18 mouse cellular contexts compared by ENCODE assay signal in the genomic region with DNA sequence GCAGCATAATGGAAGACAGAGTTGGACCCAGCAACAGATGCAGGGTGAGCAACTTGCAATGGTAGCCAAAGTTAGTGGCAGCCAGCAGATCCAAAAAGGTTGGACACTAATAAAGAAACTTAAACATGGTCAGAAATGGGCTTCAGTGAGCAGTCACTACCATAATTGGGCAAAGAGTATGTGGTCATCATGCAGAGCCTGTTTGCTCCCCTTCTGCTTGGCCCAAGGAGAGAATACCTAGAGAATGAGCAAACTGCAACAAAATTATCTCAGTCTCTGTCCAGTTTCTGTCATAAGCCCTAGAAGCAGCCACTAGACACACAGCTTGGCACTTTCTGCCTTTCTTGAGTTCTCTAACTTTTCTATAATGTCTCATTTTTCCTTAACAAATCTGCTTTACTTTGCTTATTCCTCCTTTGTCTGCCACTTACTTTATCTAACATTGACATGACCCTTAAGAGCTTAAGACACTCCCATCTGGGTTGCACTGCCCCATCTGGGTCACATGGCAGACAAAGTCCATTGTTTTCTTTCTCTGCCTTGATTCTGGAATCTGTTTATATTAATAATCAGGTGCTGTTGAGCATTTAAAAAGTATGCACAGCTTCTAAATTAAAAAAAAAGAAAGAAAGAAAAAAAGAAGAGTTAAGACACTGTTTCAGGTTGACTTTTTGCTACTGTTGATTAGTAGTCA. TPM values are rescaled to one million over a fixed set of nuclear protein-coding genes. Genes with fewer than 3 reads are reported as not detected.
DNase-seq lines count a peak whose midpoint lies in the region; ATAC-seq and TF ChIP-seq lines count a peak whose summit lies in the region.
"Had no signal": no experiment of that assay in that cellular context is flagged by ENCODE, and none has a peak within 500 bp of the region (broad histone marks: within the 10 kb centered on the region; RNA-seq: fewer than 3 reads in every experiment).

No protein-coding gene starts in this region.

- TF ChIP-seq CTCF in intestine, postnatal 0 days (IDR thresholded peaks at IDR 0.05; ENCODE audit: low read depth): no peak

- no peaks in the 10 kb centered on the region for H3K4me1 ChIP-seq in intestine, embryonic 14.5 days (replicated peaks; ENCODE audit: control insufficient read depth, insufficient read depth, low read length)
- no peaks in the 10 kb centered on the region for H3K4me1 ChIP-seq in intestine, embryonic 15.5 days (replicated peaks)
- no peaks in the 10 kb centered on the region; the same call in 1 of the 2 replicates for H3K4me1 ChIP-seq in intestine, postnatal 0 days (replicated peaks; ENCODE audit: control insufficient read depth, insufficient read depth, low read length)
- H3K4me1 ChIP-seq: hindbrain, embryonic 15.5 days; kidney, embryonic 15.5 days; midbrain, embryonic 13.5 days; neural tube, embryonic 15.5 days had no signal

- H3K4me3 ChIP-seq in intestine, embryonic 14.5 days (ENCODE audit: low read depth, low read length): no peak overlapping the region
- no peak overlapping the region for H3K4me3 ChIP-seq in intestine, embryonic 15.5 days (replicated peaks)
- H3K4me3 ChIP-seq in intestine, postnatal 0 days (ENCODE audit: low read depth, low read length): no peak overlapping the region
- H3K4me3 ChIP-seq: hindbrain, embryonic 15.5 days; kidney, embryonic 15.5 days; limb, embryonic 13.5 days; midbrain, embryonic 13.5 days; neural tube, embryonic 15.5 days had no signal

- no peak for DNase-seq in intestine, embryonic 14.5 days (ENCODE audit: low spot score)
- peak; percentile 5 for DNase-seq in lung, postnatal 36 days
- no peak for DNase-seq in lung, postnatal 4 days
- DNase-seq in embryo, embryonic 9.5 days (ENCODE audit: extremely low spot score): no peak
- no peak for DNase-seq in testis, postnatal 14 days (ENCODE audit: low spot score)
- DNase-seq: adrenal gland, postnatal 14 days; cerebellum, adult 11-12 months; cerebellum, postnatal 25 days; heart, postnatal 36 days; layer of hippocampus, adult 9-11 months had no signal

- H3K27me3 ChIP-seq in intestine, embryonic 14.5 days (replicated peaks; ENCODE audit: control insufficient read depth, insufficient read depth, low read length): no peaks in the 10 kb centered on the region
- H3K27me3 ChIP-seq in intestine, embryonic 15.5 days (replicated peaks): no peaks in the 10 kb centered on the region
- H3K27me3 ChIP-seq in intestine, postnatal 0 days (replicated peaks; ENCODE audit: control insufficient read depth, insufficient read depth, low read length): no peaks in the 10 kb centered on the region
- H3K27me3 ChIP-seq: hindbrain, embryonic 15.5 days; kidney, embryonic 15.5 days; limb, embryonic 13.5 days; midbrain, embryonic 13.5 days; neural tube, embryonic 15.5 days had no signal

- H3K36me3 ChIP-seq in intestine, embryonic 14.5 days (ENCODE audit: control insufficient read depth, insufficient read depth, low read length): 0 out of 2 replicates have a peak, but pooled peaks cover 7% of the 10 kb centered on the region
- H3K36me3 ChIP-seq in intestine, embryonic 15.5 days: no peaks in the 10 kb centered on the region
- no peaks in the 10 kb centered on the region for H3K36me3 ChIP-seq in intestine, postnatal 0 days (ENCODE audit: control insufficient read depth, insufficient read depth)
- H3K36me3 ChIP-seq: hindbrain, embryonic 15.5 days; limb, embryonic 13.5 days; midbrain, embryonic 13.5 days; neural tube, embryonic 15.5 days had no signal

- no peak overlapping the region for H3K9ac ChIP-seq in intestine, embryonic 14.5 days (ENCODE audit: low read length)
- no peak overlapping the region for H3K9ac ChIP-seq in intestine, embryonic 15.5 days
- H3K9ac ChIP-seq in intestine, postnatal 0 days (ENCODE audit: low read depth, low read length): no peak overlapping the region
- H3K9ac ChIP-seq: hindbrain, embryonic 15.5 days; kidney, embryonic 15.5 days; limb, embryonic 13.5 days; midbrain, embryonic 13.5 days; neural tube, embryonic 15.5 days had no signal

- no peak overlapping the region for H3K4me2 ChIP-seq in intestine, embryonic 14.5 days (ENCODE audit: low read length)
- no peak overlapping the region for H3K4me2 ChIP-seq in intestine, embryonic 15.5 days (replicated peaks)
- H3K4me2 ChIP-seq in intestine, postnatal 0 days (replicated peaks; ENCODE audit: low read depth): no peak overlapping the region
- H3K4me2 ChIP-seq: hindbrain, embryonic 15.5 days; kidney, embryonic 15.5 days; limb, embryonic 13.5 days; midbrain, embryonic 13.5 days; neural tube, embryonic 15.5 days had no signal

- 0 out of 2 replicates have a peak overlapping the region, but pooled peaks have one; percentile 22 for H3K27ac ChIP-seq in intestine, embryonic 14.5 days (ENCODE audit: low read depth)
- H3K27ac ChIP-seq in intestine, embryonic 15.5 days: no peak overlapping the region
- H3K27ac ChIP-seq in intestine, postnatal 0 days (ENCODE audit: low read depth, low read length): no peak overlapping the region
- H3K27ac ChIP-seq: hindbrain, embryonic 15.5 days; kidney, embryonic 15.5 days; midbrain, embryonic 13.5 days; neural tube, embryonic 15.5 days had no signal

- no peak for ATAC-seq in intestine, embryonic 14.5 days (replicated peaks; ENCODE audit: low FRiP score, low TSS enrichment, low read depth)
- no peak for ATAC-seq in intestine, embryonic 15.5 days
- ATAC-seq in intestine, postnatal 0 days: 0 out of 2 replicates have a peak, but pooled peaks have one; percentile 43
- ATAC-seq: forebrain, embryonic 14.5 days; midbrain, embryonic 13.5 days had no signal

- no peaks in the 10 kb centered on the region for H3K9me3 ChIP-seq in intestine, embryonic 14.5 days (ENCODE audit: control insufficient read depth, low read length)
- no peaks in the 10 kb centered on the region for H3K9me3 ChIP-seq in intestine, embryonic 15.5 days
- H3K9me3 ChIP-seq in intestine, postnatal 0 days (ENCODE audit: control insufficient read depth): no peaks in the 10 kb centered on the region
- H3K9me3 ChIP-seq: hindbrain, embryonic 15.5 days; kidney, embryonic 15.5 days; limb, embryonic 13.5 days; midbrain, embryonic 13.5 days; neural tube, embryonic 15.5 days had no signal

RNA-seq across cellular contexts. Expression of a gene that starts 8.8 kb away (rescaled TPM):
- 28.3 and 29.3 TPM in 2 replicates for polyA plus RNA-seq in intestine, embryonic 14.5 days (2014; fragmentation: Nextera tagmentation; extraction: Ambion mirVana)
- polyA plus RNA-seq in intestine, embryonic 15.5 days (2015; fragmentation: Nextera tagmentation; extraction: Ambion mirVana): 21.2 and 24.7 TPM in 2 replicates
- 10.4 and 12.1 TPM in 2 replicates for polyA plus RNA-seq in intestine, postnatal 0 days (2015; fragmentation: Nextera tagmentation; extraction: Ambion mirVana)

RNA-seq across cellular contexts. Expression of a gene that starts 9.1 kb away (rescaled TPM):
- polyA plus RNA-seq in intestine, embryonic 14.5 days (2014; fragmentation: Nextera tagmentation; extraction: Ambion mirVana): 15.4 and 16.1 TPM in 2 replicates
- polyA plus RNA-seq in intestine, embryonic 15.5 days (2015; fragmentation: Nextera tagmentation; extraction: Ambion mirVana): 14.4 and 17.1 TPM in 2 replicates
- polyA plus RNA-seq in intestine, postnatal 0 days (2015; fragmentation: Nextera tagmentation; extraction: Ambion mirVana): 9.7 and 12.7 TPM in 2 replicates

RNA-seq across cellular contexts. Expression of a gene that starts 36.0 kb away (rescaled TPM):
- polyA plus RNA-seq in intestine, embryonic 14.5 days (2014; fragmentation: Nextera tagmentation; extraction: Ambion mirVana): 56.9 and 64.8 TPM in 2 replicates
- polyA plus RNA-seq in intestine, embryonic 15.5 days (2015; fragmentation: Nextera tagmentation; extraction: Ambion mirVana): 56.4 and 68.3 TPM in 2 replicates
- polyA plus RNA-seq in intestine, postnatal 0 days (2015; fragmentation: Nextera tagmentation; extraction: Ambion mirVana): 68.3 and 70.6 TPM in 2 replicates

RNA-seq across cellular contexts. Expression of a gene that starts 38.1 kb away (rescaled TPM):
- 96.1 and 101 TPM in 2 replicates for polyA plus RNA-seq in intestine, embryonic 14.5 days (2014; fragmentation: Nextera tagmentation; extraction: Ambion mirVana)
- 82.1 and 82.9 TPM in 2 replicates for polyA plus RNA-seq in intestine, embryonic 15.5 days (2015; fragmentation: Nextera tagmentation; extraction: Ambion mirVana)
- 13.7 and 16.1 TPM in 2 replicates for polyA plus RNA-seq in intestine, postnatal 0 days (2015; fragmentation: Nextera tagmentation; extraction: Ambion mirVana)
